Mouse (Mus musculus): Measurements from ENCODE around the gene Pappa. TPM values are rescaled to one million over a fixed set of nuclear protein-coding genes. Genes with fewer than 3 reads are reported as not detected.

The Pappa gene
- polyA plus RNA-seq, 1 experiment from 2014 or later, result 0.82 TPM

DNA sequence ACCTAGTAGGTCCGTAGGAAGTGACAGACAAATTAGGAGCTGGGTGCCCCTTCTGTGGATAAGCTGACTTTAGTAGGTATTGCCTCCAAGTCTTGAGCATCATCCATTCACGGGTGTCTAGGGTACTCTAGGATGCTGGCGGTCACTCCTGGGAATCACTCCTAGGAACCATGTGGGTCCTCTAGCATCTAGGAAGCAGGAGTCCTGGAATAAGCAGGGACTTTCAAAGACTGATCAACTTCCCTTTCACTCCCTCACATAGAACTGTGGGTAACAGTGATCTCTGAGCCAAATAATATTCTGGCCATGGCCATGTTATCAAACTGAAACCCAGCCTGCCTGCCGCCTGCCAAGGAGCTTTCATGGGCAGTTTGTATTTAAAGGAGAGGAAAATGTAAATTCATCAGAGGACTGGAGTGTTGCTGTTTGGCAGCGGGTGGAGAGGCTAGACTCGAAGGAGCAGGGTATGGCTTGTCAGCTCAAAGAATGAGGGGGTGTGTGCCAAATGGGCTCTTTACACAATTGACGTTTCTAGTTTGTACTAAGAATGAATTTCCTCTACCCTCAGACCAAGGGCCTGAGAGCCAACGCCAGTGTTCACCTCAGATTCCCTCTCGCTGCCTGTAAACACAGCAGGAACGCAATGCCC is 194.0 kb downstream of the Pappa start:
- Histone ChIP-seq H3K27ac (replicated peaks) (no peak overlapping the region), H3K4me2 (no peak overlapping the region), H3K27me3 (no peaks in the 10 kb centered on the region), H3K9me3 (no peaks in the 10 kb centered on the region), H3K36me3 (no peaks in the 10 kb centered on the region), H3K9ac (no peak overlapping the region), H3K4me1 (replicated peaks) (no peaks in the 10 kb centered on the region), H3K4me3 (no peak overlapping the region)
- WGBS, result 73% methylated on average over 10 of the region's 10 CpGs
- no peak for ATAC-seq (ENCODE audit: low FRiP score, low read depth)

- no peak for ATAC-seq (ENCODE audit: low FRiP score, low read depth)
- no peak overlapping the region for H3K9ac ChIP-seq
- H3K36me3 ChIP-seq, result no peaks in the 10 kb centered on the region
- no peaks in the 10 kb centered on the region for H3K9me3 ChIP-seq
- no peaks in the 10 kb centered on the region for H3K27me3 ChIP-seq
- no peak overlapping the region for H3K4me3 ChIP-seq
- no peak overlapping the region for H3K4me2 ChIP-seq
- no peak overlapping the region for H3K27ac ChIP-seq (replicated peaks)
- H3K4me1 ChIP-seq (replicated peaks), result no peaks in the 10 kb centered on the region
- 92% methylated on average over 4 of the region's 4 CpGs for WGBS
These were observed 197.4 kb downstream of the Pappa start for GRCm38 (mm10) chr4:65321340-65321739.

GRCm38 (mm10) chr4:65321959-65322358 is 198.0 kb downstream of the Pappa start:
- no peak overlapping the region for H3K27ac ChIP-seq (replicated peaks)
- no peak overlapping the region for H3K4me2 ChIP-seq
- WGBS, result 90% methylated on average over 1 of the region's 1 CpGs
- no peaks in the 10 kb centered on the region for H3K9me3 ChIP-seq
- no peak overlapping the region for H3K4me3 ChIP-seq
- no peak overlapping the region for H3K9ac ChIP-seq
- H3K36me3 ChIP-seq, result no peaks in the 10 kb centered on the region
- H3K27me3 ChIP-seq, result no peaks in the 10 kb centered on the region
- no peak for ATAC-seq (ENCODE audit: low FRiP score, low read depth)
- no peaks in the 10 kb centered on the region for H3K4me1 ChIP-seq (replicated peaks)

GRCm38 (mm10) chr4:65325816-65326215 is 201.8 kb downstream of the Pappa start:
- WGBS, result 90% methylated on average over 2 of the region's 2 CpGs

GRCm38 (mm10) chr4:65328486-65329308 is 204.7 kb downstream of the Pappa start:
- Histone ChIP-seq H3K27ac (replicated peaks) (no peak overlapping the region), H3K4me3 (no peak overlapping the region), H3K27me3 (no peaks in the 10 kb centered on the region), H3K4me1 (replicated peaks) (no peaks in the 10 kb centered on the region), H3K9ac (no peak overlapping the region), H3K36me3 (no peaks in the 10 kb centered on the region), H3K9me3 (no peaks in the 10 kb centered on the region), H3K4me2 (no peak overlapping the region)
- ATAC-seq (ENCODE audit: low FRiP score, low read depth), result no peak
- WGBS, result 70% methylated on average over 9 of the region's 9 CpGs

More at GRCm38 (mm10) chr4:65325816-65326215, 201.8 kb downstream of the Pappa start:
- Histone ChIP-seq H3K27ac (replicated peaks) (no peak overlapping the region), H3K4me3 (no peak overlapping the region), H3K4me2 (no peak overlapping the region), H3K27me3 (no peaks in the 10 kb centered on the region), H3K36me3 (no peaks in the 10 kb centered on the region), H3K9ac (no peak overlapping the region), H3K9me3 (no peaks in the 10 kb centered on the region), H3K4me1 (replicated peaks) (no peaks in the 10 kb centered on the region)
- no peak for ATAC-seq (ENCODE audit: low FRiP score, low read depth)

DNA sequence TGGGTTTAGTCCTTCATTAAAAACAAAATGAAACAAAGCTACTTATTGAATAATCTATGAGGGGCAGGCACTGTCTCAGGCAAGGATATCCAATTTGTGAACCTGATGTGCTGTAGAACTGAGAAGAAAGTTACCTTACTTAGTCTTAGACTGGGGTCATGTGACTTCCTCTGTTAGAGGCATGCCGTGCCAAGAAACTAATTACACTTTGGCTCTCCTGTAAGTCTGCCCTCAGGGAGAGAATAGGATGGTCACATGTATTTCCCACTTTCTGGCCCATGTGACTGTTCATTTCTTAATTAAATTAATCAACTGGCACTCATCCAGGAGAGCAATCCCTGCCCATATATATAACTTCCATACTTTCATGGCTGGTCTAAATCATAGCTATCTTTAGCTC is 209.7 kb downstream of the Pappa start:
- no peak overlapping the region for H3K4me2 ChIP-seq
- no peak overlapping the region for H3K27ac ChIP-seq (replicated peaks)
- no peaks in the 10 kb centered on the region for H3K27me3 ChIP-seq
- H3K9ac ChIP-seq, result no peak overlapping the region
- no peak overlapping the region for H3K4me3 ChIP-seq
- H3K9me3 ChIP-seq, result no peaks in the 10 kb centered on the region
- ATAC-seq (ENCODE audit: low FRiP score, low read depth), result 0 out of 2 replicates have a peak, but pooled peaks have one; percentile 42
- 37% methylated on average over 1 of the region's 1 CpGs for WGBS
- H3K36me3 ChIP-seq, result no peaks in the 10 kb centered on the region
- no peaks in the 10 kb centered on the region for H3K4me1 ChIP-seq (replicated peaks)

DNA sequence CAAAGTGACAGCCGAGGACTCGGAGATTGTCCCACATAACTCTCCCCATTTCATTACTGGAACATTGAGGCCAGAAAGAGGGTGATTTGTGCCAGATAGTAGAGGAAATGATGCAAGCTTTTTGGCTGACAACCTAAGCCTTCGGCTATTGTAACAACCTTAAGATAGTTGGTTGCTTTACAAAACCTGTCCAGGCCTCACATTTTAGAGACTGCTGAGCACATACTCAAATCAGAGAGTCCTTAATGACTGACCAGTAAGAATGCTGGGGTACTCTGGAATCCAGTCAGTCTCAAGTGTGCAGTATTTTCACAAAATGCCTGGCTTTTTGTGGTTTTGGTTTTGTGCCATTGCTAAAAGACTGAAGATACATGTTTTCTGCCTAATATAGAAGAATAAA is 217.8 kb downstream of the Pappa start:
- ATAC-seq (ENCODE audit: low FRiP score, low read depth), result no peak
- H3K27me3 ChIP-seq, result no peaks in the 10 kb centered on the region
- H3K9me3 ChIP-seq, result no peaks in the 10 kb centered on the region
- no peak overlapping the region for H3K4me2 ChIP-seq
- 87% methylated on average over 3 of the region's 3 CpGs for WGBS
- H3K4me1 ChIP-seq (replicated peaks), result no peaks in the 10 kb centered on the region
- no peak overlapping the region for H3K27ac ChIP-seq (replicated peaks)
- no peak overlapping the region for H3K9ac ChIP-seq
- no peaks in the 10 kb centered on the region for H3K36me3 ChIP-seq
- no peak overlapping the region for H3K4me3 ChIP-seq

- no peaks in the 10 kb centered on the region for H3K9me3 ChIP-seq
- H3K4me1 ChIP-seq (replicated peaks), result no peaks in the 10 kb centered on the region
- 37% methylated on average over 7 of the region's 7 CpGs for WGBS
- H3K27me3 ChIP-seq, result no peaks in the 10 kb centered on the region
- H3K36me3 ChIP-seq, result no peaks in the 10 kb centered on the region
- H3K27ac ChIP-seq (replicated peaks), result no peak overlapping the region
- ATAC-seq (ENCODE audit: low FRiP score, low read depth), result peak; percentile 66; the same call in 1 of the 2 replicates
- H3K9ac ChIP-seq, result no peak overlapping the region
- H3K4me3 ChIP-seq, result no peak overlapping the region
- H3K4me2 ChIP-seq, result no peak overlapping the region
These were observed 226.5 kb downstream of the Pappa start for GRCm38 (mm10) chr4:65350521-65350920.

DNA sequence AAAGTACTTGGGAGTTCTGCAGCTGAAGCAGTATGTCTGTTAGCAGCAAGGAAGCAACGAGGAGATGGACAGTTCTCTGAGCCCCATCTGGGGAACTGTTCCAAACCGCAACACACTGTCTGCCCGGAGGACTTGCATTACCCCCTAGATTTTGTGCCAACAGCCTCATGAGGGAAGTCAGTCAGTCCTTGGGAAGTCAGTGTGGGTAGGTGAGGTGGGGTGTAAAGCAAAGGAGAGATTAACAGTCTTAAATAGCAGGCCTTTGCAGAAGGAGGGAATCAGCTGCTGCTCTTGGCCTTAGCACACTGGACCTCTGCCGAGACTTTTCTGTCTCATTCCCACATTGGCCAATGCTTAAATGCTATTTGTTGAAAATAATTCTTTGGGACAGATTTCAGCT is 230.6 kb downstream of the Pappa start:
- H3K36me3 ChIP-seq, result no peaks in the 10 kb centered on the region
- no peak overlapping the region for H3K27ac ChIP-seq (replicated peaks)
- H3K4me2 ChIP-seq, result no peak overlapping the region
- H3K4me3 ChIP-seq, result no peak overlapping the region
- no peaks in the 10 kb centered on the region for H3K27me3 ChIP-seq
- H3K9ac ChIP-seq, result no peak overlapping the region
- H3K4me1 ChIP-seq (replicated peaks), result no peaks in the 10 kb centered on the region
- H3K9me3 ChIP-seq, result no peaks in the 10 kb centered on the region
- ATAC-seq (ENCODE audit: low FRiP score, low read depth), result no peak
- WGBS, result 70% methylated on average over 4 of the region's 4 CpGs

DNA sequence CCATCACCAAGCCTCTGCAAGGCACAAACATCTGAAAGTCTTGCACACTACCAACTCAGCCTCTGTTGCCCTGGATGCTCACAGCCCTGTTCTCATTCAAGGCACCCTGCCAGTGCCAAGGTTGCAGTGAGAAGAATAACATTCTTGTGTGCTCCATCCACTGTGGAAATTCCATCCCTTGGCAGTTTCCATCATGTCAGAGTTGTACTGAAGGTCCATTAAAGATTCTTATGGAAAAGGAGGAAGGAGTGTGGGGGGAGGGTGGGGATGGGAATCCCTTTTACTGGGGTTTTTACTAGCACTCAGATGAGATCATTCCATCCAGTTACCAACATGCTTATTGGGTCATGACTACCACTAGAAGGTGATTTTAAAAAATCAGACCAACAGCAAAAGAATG is 243.2 kb downstream of the Pappa start:
- 0 out of 2 replicates have a peak, but pooled peaks cover 2% of the 10 kb centered on the region for H3K36me3 ChIP-seq
- H3K9me3 ChIP-seq, result no peaks in the 10 kb centered on the region
- no peak overlapping the region for H3K4me3 ChIP-seq
- no peak overlapping the region for H3K4me2 ChIP-seq
- no peaks in the 10 kb centered on the region for H3K4me1 ChIP-seq (replicated peaks)
- no peak for ATAC-seq (ENCODE audit: low FRiP score, low read depth)
- H3K27ac ChIP-seq (replicated peaks), result no peak overlapping the region
- no peaks in the 10 kb centered on the region for H3K27me3 ChIP-seq
- H3K9ac ChIP-seq, result no peak overlapping the region

GRCm38 (mm10) chr4:65372731-65373130 is 248.8 kb downstream of the Pappa start:
- H3K4me3 ChIP-seq, result no peak overlapping the region
- no peaks in the 10 kb centered on the region for H3K9me3 ChIP-seq
- no peak overlapping the region for H3K9ac ChIP-seq
- H3K36me3 ChIP-seq, result 0 out of 2 replicates have a peak, but pooled peaks cover 2% of the 10 kb centered on the region
- H3K4me2 ChIP-seq, result no peak overlapping the region
- no peaks in the 10 kb centered on the region for H3K4me1 ChIP-seq (replicated peaks)
- no peak overlapping the region for H3K27ac ChIP-seq (replicated peaks)
- 93% methylated on average over 3 of the region's 3 CpGs for WGBS
- ATAC-seq (ENCODE audit: low FRiP score, low read depth), result no peak
- H3K27me3 ChIP-seq, result no peaks in the 10 kb centered on the region

DNA sequence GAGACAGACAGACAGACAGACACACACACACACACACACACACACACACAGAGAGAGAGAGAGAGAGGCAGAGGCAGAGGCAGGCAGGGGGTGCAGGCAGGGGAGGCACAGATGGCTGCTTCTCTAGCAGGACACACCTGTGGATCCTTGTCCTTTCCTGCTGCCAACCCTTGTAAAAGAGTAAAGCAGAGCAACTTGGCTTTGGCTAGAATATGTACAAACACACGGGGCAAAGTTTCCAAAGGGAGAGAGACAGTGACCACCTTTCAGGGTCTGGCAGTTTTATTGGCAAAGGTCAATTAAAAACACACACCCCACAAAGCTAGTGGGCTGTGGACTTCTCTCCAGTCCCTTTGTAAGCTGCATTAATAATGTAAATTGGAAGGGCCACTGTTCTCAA is 249.9 kb downstream of the Pappa start:
- WGBS, result 61% methylated on average over 1 of the region's 1 CpGs

More for the DNA sequence above, 249.9 kb downstream of the Pappa start:
- H3K4me2 ChIP-seq, result no peak overlapping the region
- no peak overlapping the region for H3K9ac ChIP-seq
- ATAC-seq (ENCODE audit: low FRiP score, low read depth), result no peak
- no peaks in the 10 kb centered on the region for H3K4me1 ChIP-seq (replicated peaks)
- no peak overlapping the region for H3K27ac ChIP-seq (replicated peaks)
- no peaks in the 10 kb centered on the region for H3K9me3 ChIP-seq
- H3K36me3 ChIP-seq, result 0 out of 2 replicates have a peak, but pooled peaks cover 2% of the 10 kb centered on the region
- H3K4me3 ChIP-seq, result no peak overlapping the region
- H3K27me3 ChIP-seq, result no peaks in the 10 kb centered on the region
